Mouse (Mus musculus) forebrain, embryonic 15.5 days (tissue): Measurements from ENCODE around the gene Polr2e. TPM values are rescaled to one million over a fixed set of nuclear protein-coding genes. Genes with fewer than 3 reads are reported as not detected.

Experiments used
- ATAC-seq: fragments of 200-750 bp; cut with Nextera tagmentation; replicated peaks from 2 replicates; pipeline ENCODE4 v1.8.0; 2017; ENCODE audit warnings: mild to moderate bottlenecking, moderate TSS enrichment, moderate library complexity
- H3K27ac ChIP-seq: fragments of 300-500 bp; sonication (generic); replicated peaks from 2 replicates; pipeline ENCODE4 v1.5.1; 2015; ENCODE audit warnings: mild to moderate bottlenecking, inconsistent platforms
- H3K27me3 ChIP-seq: fragments of 300-500 bp; sonication (generic); 2 replicates; pipeline ENCODE4 v1.6.1; 2015; ENCODE audit warnings: inconsistent platforms
- H3K36me3 ChIP-seq: fragments of 300-500 bp; sonication (generic); 2 replicates; pipeline ENCODE4 v1.6.1; 2015; ENCODE audit warnings: mild to moderate bottlenecking, inconsistent platforms
- H3K4me1 ChIP-seq: fragments of 300-500 bp; sonication (generic); 2 replicates; pipeline ENCODE4 v1.6.1; 2015; ENCODE audit warnings: inconsistent platforms
- H3K4me2 ChIP-seq: fragments of 300-500 bp; sonication (generic); replicated peaks from 2 replicates; pipeline ENCODE4 v1.6.1; 2015; ENCODE audit warnings: mild to moderate bottlenecking, inconsistent platforms
- H3K4me3 ChIP-seq: fragments of 300-500 bp; sonication (generic); 2 replicates; pipeline ENCODE4 v1.5.1; 2015; ENCODE audit warnings: mild to moderate bottlenecking, inconsistent platforms
- H3K9ac ChIP-seq: fragments of 300-500 bp; sonication (generic); replicated peaks from 2 replicates; pipeline ENCODE4 v1.6.1; 2015; ENCODE audit warnings: mild to moderate bottlenecking, inconsistent platforms
- H3K9me3 ChIP-seq: fragments of 300-500 bp; sonication (generic); 2 replicates; pipeline ENCODE4 v1.6.1; 2016; ENCODE audit warnings: inconsistent platforms
- WGBS: fragments of 180-500 bp; shearing (Covaris S2); methylation state at CpG from one replicate; pipeline ENCODE4 v1.1.7; 2015; ENCODE audit warnings: mixed read lengths; 5-methylcytosine and 5-hydroxymethylcytosine counted together
- polyA plus RNA-seq: library from polyadenylated mRNA; unstranded; fragments of >200 nt; fragmentation: Nextera tagmentation; extraction: Ambion mirVana; gene quantifications from 2 replicates; pipeline ENCODE4 v1.2.1, GENCODE M21; 2015

The Polr2e gene
- polyA plus RNA-seq, 1 experiment from 2014 or later: 179 TPM

DNA sequence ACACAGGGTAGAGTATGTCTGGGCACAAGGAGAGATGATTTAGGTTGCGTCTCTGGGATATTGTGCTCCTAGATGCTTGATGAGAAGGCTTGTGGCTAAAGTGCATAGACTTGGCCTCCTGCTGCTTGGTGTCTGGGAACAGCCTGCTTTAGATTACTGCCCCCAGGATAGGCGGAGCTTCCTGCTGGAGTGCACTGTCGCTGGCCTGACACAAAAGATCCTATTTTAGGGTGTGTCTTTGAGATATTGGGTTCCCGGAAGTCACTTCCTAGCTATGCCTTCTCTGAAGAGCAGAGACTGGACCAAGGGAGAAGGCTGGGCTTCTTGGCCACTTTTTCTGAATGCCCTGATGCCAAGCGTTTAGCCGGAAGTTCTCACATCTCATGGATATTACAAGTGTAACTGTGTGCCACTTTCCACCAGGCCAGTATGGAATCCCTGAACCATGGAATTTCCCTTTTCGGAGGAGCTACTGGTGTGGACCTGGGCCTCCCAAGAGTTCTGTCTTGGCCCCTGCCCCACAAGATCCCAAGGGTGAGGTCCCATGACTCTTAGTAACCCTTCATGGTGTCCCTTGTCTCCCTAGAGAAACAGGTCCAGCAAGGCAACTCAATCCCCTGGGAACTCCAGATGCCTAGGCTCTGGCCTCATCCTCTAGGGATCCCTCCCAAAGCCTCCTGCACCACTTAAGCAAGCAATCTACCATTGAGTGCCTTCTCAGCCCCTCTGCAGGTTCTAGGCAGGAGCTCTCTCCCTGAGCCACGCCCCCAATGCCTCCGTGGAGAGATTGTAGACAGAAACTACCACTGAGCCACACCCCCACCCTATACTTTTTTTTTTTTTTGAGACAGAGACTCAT, 36.0 kb downstream of the Polr2e start:
- WGBS: 67% methylated on average over 9 of the region's 9 CpGs
- no peak for ATAC-seq
- H3K9ac ChIP-seq: no peak overlapping the region
- no peak overlapping the region for H3K4me3 ChIP-seq
- H3K27me3 ChIP-seq: peaks cover 17% of the 10 kb centered on the region; the same call in 1 of the 2 replicates
- H3K4me2 ChIP-seq: no peak overlapping the region
- no peaks in the 10 kb centered on the region for H3K9me3 ChIP-seq
- H3K4me1 ChIP-seq: no peaks in the 10 kb centered on the region
- H3K36me3 ChIP-seq: no peaks in the 10 kb centered on the region
- no peak overlapping the region for H3K27ac ChIP-seq

- H3K4me1 ChIP-seq: peaks cover 6% of the 10 kb centered on the region
- H3K9ac ChIP-seq: no peak overlapping the region
- no peak overlapping the region for H3K4me2 ChIP-seq
- H3K9me3 ChIP-seq: no peaks in the 10 kb centered on the region
- WGBS: 21% methylated on average over 21 of the region's 21 CpGs
- H3K27me3 ChIP-seq: peaks cover 17% of the 10 kb centered on the region; the same call in 1 of the 2 replicates
- H3K27ac ChIP-seq: no peak overlapping the region
- no peaks in the 10 kb centered on the region for H3K36me3 ChIP-seq
- no peak overlapping the region for H3K4me3 ChIP-seq
- ATAC-seq: no peak
Observed at GRCm38 (mm10) chr10:80002829-80003228, 36.8 kb downstream of the Polr2e start.

- no peak for ATAC-seq
- H3K36me3 ChIP-seq: no peaks in the 10 kb centered on the region
- no peak overlapping the region for H3K4me2 ChIP-seq
- H3K4me1 ChIP-seq: peaks cover 11% of the 10 kb centered on the region
- H3K9ac ChIP-seq: no peak overlapping the region
- no peak overlapping the region for H3K27ac ChIP-seq
- no peaks in the 10 kb centered on the region for H3K9me3 ChIP-seq
- peaks cover 17% of the 10 kb centered on the region; the same call in 1 of the 2 replicates for H3K27me3 ChIP-seq
- no peak overlapping the region for H3K4me3 ChIP-seq
- WGBS: 77% methylated on average over 9 of the region's 9 CpGs
Observed at GRCm38 (mm10) chr10:80001945-80002344, 37.6 kb downstream of the Polr2e start.

DNA sequence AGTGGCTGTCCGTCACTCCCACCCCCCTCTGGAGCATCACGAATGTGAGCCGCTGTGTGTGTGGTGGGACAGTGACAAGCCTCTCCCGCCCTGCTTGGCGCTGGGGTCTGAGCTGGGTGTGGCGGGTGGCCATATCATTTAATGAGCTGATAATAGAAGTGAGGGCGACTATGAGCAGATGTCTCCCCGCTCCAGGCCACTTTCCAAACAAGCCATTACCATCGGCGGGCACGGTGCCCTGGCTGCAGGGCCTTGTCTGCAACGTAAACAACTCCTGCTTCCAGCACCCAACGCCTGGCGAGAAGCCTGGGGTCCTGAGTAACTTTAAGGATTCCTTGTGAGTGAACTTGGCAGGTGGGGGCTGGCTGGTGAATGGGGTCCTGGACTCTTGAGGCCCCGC, 41.8 kb downstream of the Polr2e start:
- Histone ChIP-seq H3K4me2 (peak overlapping the region; percentile 87), H3K4me3 (peak overlapping the region; percentile 57), H3K27me3 (peaks cover 9% of the 10 kb centered on the region; the same call in 1 of the 2 replicates), H3K36me3 (no peaks in the 10 kb centered on the region), H3K9ac (peak overlapping the region; percentile 62), H3K27ac (peak overlapping the region; percentile 53), H3K9me3 (no peaks in the 10 kb centered on the region), H3K4me1 (peaks cover 16% of the 10 kb centered on the region)
- 5% methylated on average over 15 of the region's 15 CpGs for WGBS
- peak; percentile 41 for ATAC-seq

DNA sequence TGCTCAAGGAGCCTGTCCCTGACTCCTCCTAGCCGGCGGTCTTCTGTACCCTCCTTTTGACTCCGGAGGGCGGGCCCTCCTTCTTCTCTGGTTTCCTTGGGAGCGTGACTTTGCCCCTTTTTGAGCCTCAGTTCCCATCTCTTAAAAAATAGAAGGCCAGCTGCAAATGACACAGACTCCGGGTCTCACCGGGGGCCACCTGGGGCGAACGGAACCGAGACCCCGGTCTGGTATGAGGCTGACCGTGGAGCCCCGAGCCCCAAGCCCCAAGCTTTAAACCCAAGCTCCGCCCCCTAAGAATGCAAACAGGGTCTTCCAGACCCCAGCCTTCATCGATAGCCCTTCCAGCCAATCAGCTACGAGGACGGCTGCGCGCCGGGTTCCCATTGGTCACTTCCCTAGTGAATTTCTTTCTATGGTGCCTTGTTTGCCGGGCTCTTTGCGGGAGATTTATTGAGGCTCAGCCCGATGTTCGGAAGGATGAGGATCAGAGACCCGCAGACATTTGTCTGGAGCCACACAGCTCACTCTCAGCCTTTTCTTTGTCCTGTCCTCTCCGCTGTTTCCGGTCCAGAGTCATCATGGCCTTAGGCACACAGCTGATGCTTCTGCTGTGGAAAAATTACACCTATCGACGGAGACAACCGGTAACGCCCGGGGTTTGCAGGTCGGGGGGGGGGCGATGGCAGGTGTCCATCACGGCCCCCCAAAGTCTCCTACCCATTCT, 42.4 kb downstream of the Polr2e start:
- peaks cover 6% of the 10 kb centered on the region; the same call in 1 of the 2 replicates for H3K27me3 ChIP-seq
- under 1% methylated on average over 34 of the region's 35 CpGs for WGBS
- H3K4me1 ChIP-seq: peaks cover 16% of the 10 kb centered on the region
- H3K27ac ChIP-seq: peak overlapping the region; percentile 53
- H3K4me3 ChIP-seq: peak overlapping the region; percentile 57
- peak overlapping the region; percentile 62 for H3K9ac ChIP-seq
- peak overlapping the region; percentile 87 for H3K4me2 ChIP-seq
- no peaks in the 10 kb centered on the region for H3K9me3 ChIP-seq
- ATAC-seq: peak; percentile 83
- no peaks in the 10 kb centered on the region for H3K36me3 ChIP-seq

DNA sequence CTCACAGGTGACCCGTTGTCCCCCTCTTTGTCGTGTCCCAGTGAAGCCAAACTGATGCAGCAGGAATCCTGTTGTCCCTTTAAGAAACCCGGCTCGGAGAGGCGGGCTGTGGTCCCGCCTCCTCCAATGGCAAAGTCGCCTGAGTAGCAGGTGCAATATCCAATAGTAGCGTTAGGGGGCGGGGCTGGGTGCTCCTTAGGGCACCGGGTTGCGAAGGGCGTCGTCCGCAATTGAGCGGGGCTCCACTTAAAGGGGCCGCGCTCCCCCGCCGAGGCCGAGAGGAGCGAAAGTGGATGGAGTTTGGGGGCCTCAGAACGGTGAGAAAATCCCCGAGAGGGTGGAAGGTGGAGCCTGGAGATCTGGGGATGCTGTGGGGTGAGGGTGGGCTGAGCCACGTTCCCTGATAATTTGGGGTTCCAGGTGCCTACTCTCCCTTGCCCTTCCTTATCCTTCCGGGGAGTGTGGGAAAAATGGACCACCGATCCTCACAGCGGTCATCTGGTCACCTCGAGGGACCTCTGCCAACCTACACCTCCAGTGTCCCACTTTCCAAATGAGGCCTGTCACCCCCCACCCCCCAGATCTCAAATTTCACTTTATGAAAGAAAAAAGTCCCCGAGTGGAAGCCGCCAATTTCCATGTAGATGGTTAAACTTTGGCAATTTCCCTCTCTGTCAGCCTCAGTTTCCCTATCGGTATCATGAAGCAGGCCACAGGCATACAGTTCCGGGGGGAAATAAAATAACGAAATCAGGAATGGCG, 43.1 kb downstream of the Polr2e start, which contains the start of gene Abca7:
Gene Abca7 (plus strand): TSS at position 223 of the 762 bp plus-strand sequence.
- peak within 1 kb of the TSS; percentile 53 for H3K27ac ChIP-seq
- ATAC-seq: peak; percentile 85
- H3K4me2 ChIP-seq: peak within 1 kb of the TSS; percentile 87
- peak within 1 kb of the TSS; percentile 57 for H3K4me3 ChIP-seq
- peak within 1 kb of the TSS; percentile 62 for H3K9ac ChIP-seq
- no peaks in the 10 kb centered on the region for H3K27me3 ChIP-seq
- H3K9me3 ChIP-seq: no peaks in the 10 kb centered on the region
- H3K36me3 ChIP-seq: no peaks in the 10 kb centered on the region
- H3K4me1 ChIP-seq: peaks cover 16% of the 10 kb centered on the region
- under 1% methylated on average over 34 of the region's 34 CpGs for WGBS

DNA sequence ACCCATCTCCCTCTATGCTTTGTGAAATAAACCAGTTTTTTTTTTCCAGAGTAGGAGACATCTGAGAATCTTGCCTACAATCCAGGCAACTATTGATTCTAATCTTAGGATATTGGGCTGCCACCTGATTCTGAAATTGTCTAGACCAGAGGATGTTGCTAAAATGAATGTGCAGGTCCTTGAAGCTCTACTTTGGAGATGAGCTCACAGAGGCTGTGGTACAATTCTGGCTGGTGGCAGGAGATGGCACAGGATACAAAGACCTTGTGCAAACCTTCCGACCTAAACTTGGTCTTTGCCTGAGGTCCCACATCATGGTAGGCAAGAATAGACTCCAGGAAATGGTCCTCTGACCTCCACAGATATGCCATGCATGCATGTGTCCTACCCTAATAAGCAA, 44.0 kb downstream of the Polr2e start:
- Histone ChIP-seq H3K9ac (no peak overlapping the region), H3K4me2 (no peak overlapping the region), H3K4me1 (peaks cover 16% of the 10 kb centered on the region), H3K27ac (0 out of 2 replicates have a peak overlapping the region, but pooled peaks have one; percentile 53), H3K27me3 (peaks cover 7% of the 10 kb centered on the region), H3K9me3 (no peaks in the 10 kb centered on the region), H3K4me3 (peak overlapping the region; percentile 57; the same call in 1 of the 2 replicates), H3K36me3 (no peaks in the 10 kb centered on the region)
- no peak for ATAC-seq
- 85% methylated on average over 1 of the region's 1 CpGs for WGBS

GRCm38 (mm10) chr10:79994397-79995115, 45.0 kb downstream of the Polr2e start:
- Histone ChIP-seq H3K4me2 (no peak overlapping the region), H3K9ac (no peak overlapping the region), H3K27me3 (peaks cover 13% of the 10 kb centered on the region), H3K4me3 (no peak overlapping the region), H3K4me1 (peaks cover 16% of the 10 kb centered on the region), H3K9me3 (no peaks in the 10 kb centered on the region), H3K36me3 (no peaks in the 10 kb centered on the region), H3K27ac (no peak overlapping the region)
- ATAC-seq: no peak
- WGBS: 77% methylated on average over 16 of the region's 16 CpGs

GRCm38 (mm10) chr10:79991548-79991947, 48.0 kb downstream of the Polr2e start:
- H3K4me3 ChIP-seq: no peak overlapping the region
- peaks cover 43% of the 10 kb centered on the region for H3K27me3 ChIP-seq
- no peak overlapping the region for H3K9ac ChIP-seq
- no peak overlapping the region for H3K27ac ChIP-seq
- H3K9me3 ChIP-seq: no peaks in the 10 kb centered on the region
- no peaks in the 10 kb centered on the region for H3K36me3 ChIP-seq
- no peak overlapping the region for H3K4me2 ChIP-seq
- WGBS: 82% methylated on average over 6 of the region's 6 CpGs
- H3K4me1 ChIP-seq: peaks cover 20% of the 10 kb centered on the region
- no peak for ATAC-seq

DNA sequence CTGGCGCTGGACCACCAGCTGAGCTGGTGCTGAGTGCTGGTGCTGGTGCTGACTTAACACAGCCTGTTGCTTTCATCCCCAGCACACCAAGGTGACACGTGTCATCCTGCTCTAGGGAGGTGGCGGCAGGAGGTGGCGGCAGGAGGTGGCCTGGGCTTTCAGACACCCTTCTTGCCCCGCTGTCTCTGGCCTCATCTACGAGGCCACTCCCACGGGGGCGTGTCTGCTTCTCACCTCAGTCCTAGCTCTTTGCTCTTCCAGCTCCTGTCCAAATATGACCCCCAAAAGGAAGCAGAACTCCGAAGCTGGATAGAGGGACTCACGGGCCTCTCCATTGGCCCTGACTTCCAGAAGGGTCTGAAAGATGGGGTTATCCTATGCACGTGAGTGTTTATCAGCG, 48.5 kb downstream of the Polr2e start:
- 62% methylated on average over 12 of the region's 12 CpGs for WGBS
- peaks cover 23% of the 10 kb centered on the region for H3K4me1 ChIP-seq
- ATAC-seq: no peak

DNA sequence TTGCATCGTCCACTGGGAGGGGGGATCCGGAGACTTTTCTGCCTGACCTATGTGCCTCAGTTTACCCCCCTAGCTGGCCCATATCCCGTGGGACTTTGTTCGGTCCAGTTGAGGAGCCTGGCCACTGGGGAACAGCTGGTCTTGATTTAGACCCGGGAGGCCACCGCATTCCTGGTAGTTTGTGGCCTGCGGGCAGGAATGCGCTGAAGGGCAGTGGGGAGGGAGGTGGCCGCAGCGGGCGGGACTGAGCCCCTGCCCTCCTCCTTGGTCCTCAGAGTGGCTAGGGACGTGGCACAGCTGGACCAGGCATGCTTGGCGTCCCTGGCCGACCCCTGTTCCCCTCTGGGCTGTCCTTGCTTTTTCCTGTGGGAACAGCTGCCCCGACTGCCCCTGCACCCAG, 49.7 kb downstream of the Polr2e start:
- H3K9ac ChIP-seq: no peak overlapping the region
- H3K4me1 ChIP-seq: peaks cover 30% of the 10 kb centered on the region
- H3K27ac ChIP-seq: no peak overlapping the region
- no peak overlapping the region for H3K4me2 ChIP-seq
- H3K36me3 ChIP-seq: no peaks in the 10 kb centered on the region
- WGBS: 21% methylated on average over 15 of the region's 15 CpGs
- ATAC-seq: no peak
- H3K4me3 ChIP-seq: no peak overlapping the region
- peaks cover 44% of the 10 kb centered on the region for H3K27me3 ChIP-seq
- H3K9me3 ChIP-seq: no peaks in the 10 kb centered on the region

More for the DNA sequence above, 48.5 kb downstream of the Polr2e start:
- H3K27ac ChIP-seq: no peak overlapping the region
- no peak overlapping the region for H3K4me3 ChIP-seq
- H3K9ac ChIP-seq: no peak overlapping the region
- H3K4me2 ChIP-seq: no peak overlapping the region
- H3K27me3 ChIP-seq: peaks cover 44% of the 10 kb centered on the region
- H3K36me3 ChIP-seq: no peaks in the 10 kb centered on the region
- H3K9me3 ChIP-seq: no peaks in the 10 kb centered on the region
